Mouse (Mus musculus) neural tube, embryonic 15.5 days (tissue): ENCODE measurements at regions not wholly inside any gene's neighbourhood (a gene's known extent, or its start where the extent isn't known, plus 50 kb on each side); places are given as distances from the start of the nearest gene placed in this dataset.

Experiments used
- ATAC-seq: fragments of 200-750 bp; cut with Nextera tagmentation; 2 replicates; pipeline ENCODE4 v1.8.0; 2017; ENCODE audit warnings: mild to moderate bottlenecking, moderate TSS enrichment, moderate library complexity; ENCODE audit not compliant: low FRiP score
- H3K27ac ChIP-seq: fragments of 300-500 bp; sonication (generic); replicated peaks from 2 replicates; pipeline ENCODE4 v1.5.1; 2015; ENCODE audit warnings: mild to moderate bottlenecking, inconsistent platforms
- H3K27me3 ChIP-seq: fragments of 300-500 bp; sonication (generic); replicated peaks from 2 replicates; pipeline ENCODE4 v1.6.1; 2015; ENCODE audit warnings: inconsistent platforms
- H3K36me3 ChIP-seq: fragments of 300-500 bp; sonication (generic); 2 replicates; pipeline ENCODE4 v1.6.1; 2015; ENCODE audit warnings: inconsistent platforms
- H3K4me1 ChIP-seq: fragments of 300-500 bp; sonication (generic); 2 replicates; pipeline ENCODE4 v1.6.1; 2015; ENCODE audit warnings: inconsistent platforms
- H3K4me2 ChIP-seq: fragments of 300-500 bp; sonication (generic); 2 replicates; pipeline ENCODE4 v1.6.1; 2015; ENCODE audit warnings: inconsistent platforms, mild to moderate bottlenecking, moderate library complexity
- H3K4me3 ChIP-seq: fragments of 300-500 bp; sonication (generic); replicated peaks from 2 replicates; pipeline ENCODE4 v1.5.1; 2015; ENCODE audit warnings: mild to moderate bottlenecking, inconsistent platforms
- H3K9ac ChIP-seq: fragments of 300-500 bp; sonication (generic); replicated peaks from 2 replicates; pipeline ENCODE4 v1.6.1; 2015; ENCODE audit warnings: mild to moderate bottlenecking, inconsistent platforms
- H3K9me3 ChIP-seq: fragments of 300-500 bp; sonication (generic); replicated peaks from 2 replicates; pipeline ENCODE4 v1.6.1; 2016; ENCODE audit warnings: inconsistent platforms
- WGBS: fragments of 180-500 bp; shearing (Covaris S2); methylation state at CpG from one replicate; pipeline ENCODE4 v1.1.7; 2015; ENCODE audit warnings: mixed read lengths; 5-methylcytosine and 5-hydroxymethylcytosine counted together

- H3K4me2 ChIP-seq = no peak overlapping the region
- no peak overlapping the region for H3K4me3 ChIP-seq
- ATAC-seq = no peak
- no peaks in the 10 kb centered on the region for H3K9me3 ChIP-seq
- no peak overlapping the region for H3K9ac ChIP-seq
- no peak overlapping the region for H3K27ac ChIP-seq
- H3K36me3 ChIP-seq = no peaks in the 10 kb centered on the region
- no peaks in the 10 kb centered on the region for H3K27me3 ChIP-seq
- 64% methylated on average over 5 of the region's 5 CpGs for WGBS
- H3K4me1 ChIP-seq = peaks cover 6% of the 10 kb centered on the region
Measured at GRCm38 (mm10) chr13:99754251-99754652, 146.6 kb downstream of the Cartpt start.

DNA sequence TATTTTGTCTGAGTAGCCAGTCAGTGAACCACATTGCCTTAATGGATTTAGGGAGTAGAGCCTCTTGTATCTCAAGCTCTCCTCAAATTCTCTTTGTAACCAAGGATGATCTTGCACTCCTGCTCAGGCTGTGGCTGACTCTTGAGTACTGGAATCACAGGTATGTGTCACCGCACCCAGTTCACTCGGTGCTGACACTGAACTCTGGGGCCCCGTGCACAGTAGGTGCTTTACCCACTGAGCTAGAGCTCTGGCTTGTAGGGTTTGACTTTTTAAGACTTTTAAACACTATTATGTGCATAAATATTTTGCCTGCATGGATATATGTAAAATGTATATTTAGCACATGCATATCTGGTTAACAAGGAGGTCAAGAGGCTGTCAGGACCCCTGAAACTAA, 147.4 kb downstream of the Cartpt start:
- H3K36me3 ChIP-seq = no peaks in the 10 kb centered on the region
- H3K9me3 ChIP-seq = no peaks in the 10 kb centered on the region
- H3K4me2 ChIP-seq = no peak overlapping the region
- peaks cover 4% of the 10 kb centered on the region; the same call in 1 of the 2 replicates for H3K4me1 ChIP-seq
- H3K27ac ChIP-seq = no peak overlapping the region
- no peak overlapping the region for H3K9ac ChIP-seq
- no peak for ATAC-seq
- 90% methylated on average over 3 of the region's 3 CpGs for WGBS
- H3K27me3 ChIP-seq = no peaks in the 10 kb centered on the region
- H3K4me3 ChIP-seq = no peak overlapping the region

DNA sequence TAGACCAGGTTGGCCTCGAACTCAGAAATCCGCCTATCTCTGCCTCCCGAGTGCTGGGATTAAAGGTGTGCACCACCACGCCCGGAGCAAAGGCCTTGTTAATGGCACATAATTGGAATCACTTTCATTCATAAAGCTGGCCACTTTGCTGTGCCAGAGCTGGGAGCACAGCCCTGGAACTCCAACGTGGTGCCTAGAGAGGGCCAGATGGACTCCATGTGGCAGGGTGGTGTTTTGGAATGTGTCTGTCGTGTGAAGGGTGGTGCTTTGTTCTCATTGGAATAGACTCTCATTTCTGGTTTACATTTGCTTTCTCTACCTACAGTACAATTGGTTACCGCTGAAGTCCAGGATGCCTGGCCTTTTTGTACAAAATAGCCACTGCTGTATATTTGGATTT, 150.2 kb downstream of the Cartpt start:
- no peaks in the 10 kb centered on the region for H3K27me3 ChIP-seq
- no peak overlapping the region for H3K4me3 ChIP-seq
- no peaks in the 10 kb centered on the region for H3K36me3 ChIP-seq
- peaks cover 4% of the 10 kb centered on the region; the same call in 1 of the 2 replicates for H3K4me1 ChIP-seq
- no peaks in the 10 kb centered on the region for H3K9me3 ChIP-seq
- no peak for ATAC-seq
- no peak overlapping the region for H3K27ac ChIP-seq
- H3K9ac ChIP-seq = no peak overlapping the region
- no peak overlapping the region for H3K4me2 ChIP-seq
- 87% methylated on average over 8 of the region's 8 CpGs for WGBS

DNA sequence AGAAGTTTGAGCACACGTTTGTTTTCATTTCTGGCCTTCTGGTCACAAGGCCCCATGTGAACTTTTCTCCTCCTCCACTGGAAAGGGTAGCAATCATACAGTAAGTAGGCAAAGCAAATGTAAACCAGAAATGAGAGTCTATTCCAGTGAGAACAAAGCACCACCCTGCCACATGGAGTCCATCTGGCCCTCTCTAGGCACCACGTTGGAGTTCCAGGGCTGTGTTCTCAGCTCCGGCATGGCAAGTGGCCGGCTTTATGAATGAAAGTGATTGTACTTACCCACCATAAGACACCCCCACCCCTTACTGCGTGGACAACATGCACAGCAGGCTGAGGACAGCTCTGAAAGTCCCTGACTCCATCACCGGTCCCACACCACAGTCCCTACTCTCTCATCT, 151.5 kb downstream of the Cartpt start:
- Histone ChIP-seq H3K9ac (no peak overlapping the region), H3K36me3 (no peaks in the 10 kb centered on the region), H3K4me3 (no peak overlapping the region), H3K9me3 (no peaks in the 10 kb centered on the region), H3K27me3 (no peaks in the 10 kb centered on the region), H3K27ac (no peak overlapping the region), H3K4me2 (no peak overlapping the region), H3K4me1 (peaks cover 12% of the 10 kb centered on the region)
- ATAC-seq = no peak
- 84% methylated on average over 6 of the region's 6 CpGs for WGBS

DNA sequence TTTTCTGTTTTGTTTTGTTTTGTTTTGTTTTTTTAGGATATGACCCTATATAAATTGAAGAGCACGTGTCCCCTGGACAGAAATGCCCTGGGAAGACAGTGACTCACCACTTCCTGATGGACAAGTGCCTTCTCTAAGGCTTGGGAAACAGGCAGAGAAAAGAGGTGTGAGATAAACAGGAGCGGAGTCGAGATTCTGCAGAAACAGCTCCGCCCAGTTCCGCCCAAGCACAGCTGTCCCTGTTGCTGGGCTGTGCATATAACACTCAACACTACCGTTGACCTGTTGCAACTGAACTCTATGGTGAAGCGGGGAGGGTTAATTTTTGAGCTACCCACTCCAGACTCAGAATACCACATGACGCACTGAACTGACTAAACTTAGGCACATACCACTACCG, 152.8 kb downstream of the Cartpt start:
- H3K27ac ChIP-seq = no peak overlapping the region
- H3K9me3 ChIP-seq = no peaks in the 10 kb centered on the region
- ATAC-seq = no peak
- no peaks in the 10 kb centered on the region for H3K36me3 ChIP-seq
- peaks cover 19% of the 10 kb centered on the region for H3K4me1 ChIP-seq
- no peak overlapping the region for H3K4me3 ChIP-seq
- H3K9ac ChIP-seq = no peak overlapping the region
- no peak overlapping the region for H3K4me2 ChIP-seq
- H3K27me3 ChIP-seq = no peaks in the 10 kb centered on the region
- WGBS = 86% methylated on average over 9 of the region's 9 CpGs

DNA sequence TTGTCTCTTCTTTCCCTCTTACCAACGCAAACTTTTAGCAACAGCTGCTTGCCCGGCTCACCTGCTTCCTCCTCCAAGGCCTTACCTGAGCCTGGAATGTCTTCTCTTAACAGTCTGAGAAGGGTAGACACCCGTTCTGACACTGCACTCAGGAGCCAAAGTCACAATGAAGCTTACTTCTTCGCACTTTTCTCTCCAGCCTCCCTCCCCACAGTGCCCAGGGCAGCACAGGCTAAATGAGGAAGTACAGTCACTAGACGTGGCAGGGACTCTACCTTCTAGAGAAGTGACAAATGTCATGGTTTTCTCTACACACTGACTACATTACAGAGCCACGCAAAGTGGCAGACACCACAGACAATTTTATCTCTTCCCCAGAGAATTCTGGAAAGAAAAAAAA, 155.4 kb downstream of the Cartpt start:
- no peak overlapping the region for H3K27ac ChIP-seq
- WGBS = 86% methylated on average over 6 of the region's 6 CpGs
- H3K36me3 ChIP-seq = no peaks in the 10 kb centered on the region
- ATAC-seq = no peak
- H3K9me3 ChIP-seq = no peaks in the 10 kb centered on the region
- H3K4me1 ChIP-seq = peaks cover 28% of the 10 kb centered on the region
- H3K4me3 ChIP-seq = no peak overlapping the region
- H3K9ac ChIP-seq = no peak overlapping the region
- no peak overlapping the region for H3K4me2 ChIP-seq
- no peaks in the 10 kb centered on the region for H3K27me3 ChIP-seq

GRCm38 (mm10) chr13:99744790-99745120, 156.1 kb downstream of the Cartpt start:
- H3K4me1 ChIP-seq = peaks cover 28% of the 10 kb centered on the region
- no peaks in the 10 kb centered on the region for H3K27me3 ChIP-seq
- no peak for ATAC-seq
- no peak overlapping the region for H3K4me2 ChIP-seq
- H3K9ac ChIP-seq = no peak overlapping the region
- 54% methylated on average over 7 of the region's 7 CpGs for WGBS
- H3K36me3 ChIP-seq = no peaks in the 10 kb centered on the region
- no peak overlapping the region for H3K4me3 ChIP-seq
- H3K9me3 ChIP-seq = no peaks in the 10 kb centered on the region
- no peak overlapping the region for H3K27ac ChIP-seq

- H3K4me3 ChIP-seq = no peak overlapping the region
- ATAC-seq = peak; percentile 45; the same call in 1 of the 2 replicates
- H3K9me3 ChIP-seq = no peaks in the 10 kb centered on the region
- peaks cover 28% of the 10 kb centered on the region for H3K4me1 ChIP-seq
- no peaks in the 10 kb centered on the region for H3K27me3 ChIP-seq
- H3K27ac ChIP-seq = no peak overlapping the region
- no peaks in the 10 kb centered on the region for H3K36me3 ChIP-seq
- no peak overlapping the region for H3K9ac ChIP-seq
- H3K4me2 ChIP-seq = no peak overlapping the region
- 36% methylated on average over 6 of the region's 8 CpGs for WGBS
Measured at GRCm38 (mm10) chr13:99743952-99744789, 156.7 kb downstream of the Cartpt start.

GRCm38 (mm10) chr13:99742507-99742906, 158.4 kb downstream of the Cartpt start:
- 28% methylated on average over 2 of the region's 2 CpGs for WGBS
- no peak overlapping the region for H3K9ac ChIP-seq
- no peak overlapping the region for H3K4me2 ChIP-seq
- no peaks in the 10 kb centered on the region for H3K36me3 ChIP-seq
- H3K27ac ChIP-seq = no peak overlapping the region
- no peak overlapping the region for H3K4me3 ChIP-seq
- no peaks in the 10 kb centered on the region for H3K9me3 ChIP-seq
- H3K27me3 ChIP-seq = no peaks in the 10 kb centered on the region
- no peak for ATAC-seq
- peaks cover 28% of the 10 kb centered on the region for H3K4me1 ChIP-seq

DNA sequence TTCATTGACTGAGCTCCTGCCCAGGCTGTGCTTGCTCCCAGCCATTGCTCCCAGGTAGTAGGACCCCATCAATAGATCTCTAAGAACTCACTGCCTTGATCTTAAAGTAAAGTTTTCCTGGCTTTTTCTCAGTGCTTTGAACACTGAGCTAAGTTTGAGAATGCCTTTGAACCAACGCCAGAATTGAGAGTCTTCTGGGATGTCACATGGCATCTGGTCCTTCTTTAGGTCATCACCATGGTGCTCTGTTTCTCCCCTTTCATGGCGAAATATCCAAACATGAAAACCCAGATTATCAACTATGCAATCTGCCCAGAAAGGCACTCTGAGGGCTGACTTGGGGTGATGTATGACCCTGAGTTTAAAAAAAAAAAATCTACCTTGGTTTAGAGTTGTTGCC, 158.9 kb downstream of the Cartpt start:
- no peaks in the 10 kb centered on the region for H3K9me3 ChIP-seq
- no peak overlapping the region for H3K9ac ChIP-seq
- no peaks in the 10 kb centered on the region for H3K27me3 ChIP-seq
- H3K4me3 ChIP-seq = no peak overlapping the region
- H3K27ac ChIP-seq = no peak overlapping the region
- H3K4me2 ChIP-seq = no peak overlapping the region
- no peaks in the 10 kb centered on the region for H3K36me3 ChIP-seq
- WGBS = 72% methylated on average over 2 of the region's 2 CpGs
- H3K4me1 ChIP-seq = peaks cover 28% of the 10 kb centered on the region
- ATAC-seq = no peak

- Histone ChIP-seq H3K27me3 (no peaks in the 10 kb centered on the region), H3K4me1 (peaks cover 20% of the 10 kb centered on the region), H3K27ac (no peak overlapping the region), H3K9ac (no peak overlapping the region), H3K4me2 (no peak overlapping the region), H3K36me3 (no peaks in the 10 kb centered on the region), H3K9me3 (no peaks in the 10 kb centered on the region), H3K4me3 (no peak overlapping the region)
- ATAC-seq = no peak
- 80% methylated on average over 1 of the region's 1 CpGs for WGBS
Measured at GRCm38 (mm10) chr13:99739420-99739819, 161.5 kb downstream of the Cartpt start.

DNA sequence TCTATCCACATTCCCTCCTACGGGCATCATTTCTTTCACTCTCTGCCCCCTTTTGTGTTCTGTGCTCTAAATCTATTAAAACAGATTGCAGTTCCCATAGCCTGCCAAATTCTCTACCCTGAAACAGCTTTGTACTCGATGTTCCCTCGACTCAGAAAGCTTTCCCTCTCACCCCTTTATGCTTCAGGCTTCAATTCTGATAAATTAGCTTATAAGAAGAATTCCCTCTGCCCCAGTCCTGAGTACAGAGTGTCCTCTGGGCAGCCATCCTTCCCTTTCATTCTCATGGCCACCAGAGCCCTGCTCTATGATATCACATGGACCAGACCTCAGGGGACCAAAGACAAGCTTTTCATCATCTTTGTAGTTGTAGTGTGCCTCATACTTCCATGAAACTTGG, 163.6 kb downstream of the Cartpt start:
- H3K36me3 ChIP-seq = no peaks in the 10 kb centered on the region
- H3K4me3 ChIP-seq = no peak overlapping the region
- no peak overlapping the region for H3K4me2 ChIP-seq
- no peaks in the 10 kb centered on the region for H3K9me3 ChIP-seq
- H3K9ac ChIP-seq = no peak overlapping the region
- no peak for ATAC-seq
- 43% methylated on average over 3 of the region's 3 CpGs for WGBS
- H3K27me3 ChIP-seq = no peaks in the 10 kb centered on the region
- no peak overlapping the region for H3K27ac ChIP-seq
- H3K4me1 ChIP-seq = 0 out of 2 replicates have a peak, but pooled peaks cover 4% of the 10 kb centered on the region
